Comparison of ENCODE assay signal across 11 mouse cellular contexts in genomic region chr5:24969241-24969880, GRCm38 (mm10).
DNase-seq lines count a peak whose midpoint lies in the region; ATAC-seq lines count a peak whose summit lies in the region.
"Had no signal": no experiment of that assay in that cellular context is flagged by ENCODE, and none has a peak within 500 bp of the region (broad histone marks: within the 10 kb centered on the region; RNA-seq: fewer than 3 reads in every experiment).

No protein-coding gene starts in this region.

- peaks cover 35% of the 10 kb centered on the region for H3K4me1 ChIP-seq in heart, embryonic 16.5 days (ENCODE audit: control insufficient read depth, insufficient read depth, low read length)

- ATAC-seq in heart, embryonic 16.5 days (replicated peaks; ENCODE audit: extremely low read depth, insufficient read depth, low FRiP score) = no peak
- no peak for ATAC-seq in erythroid progenitor cell, adult 5-6 weeks (replicated peaks; ENCODE audit: low FRiP score, poor library complexity, severe bottlenecking)

- H3K27ac ChIP-seq in heart, embryonic 16.5 days (ENCODE audit: low read length) = peak overlapping the region; percentile 17; the same call in 1 of the 2 replicates
- H3K27ac ChIP-seq: kidney, postnatal 0 days; limb, embryonic 12.5 days had no signal

- no peaks in the 10 kb centered on the region for H3K27me3 ChIP-seq in heart, embryonic 16.5 days (ENCODE audit: control insufficient read depth, insufficient read depth, low read length)
- H3K27me3 ChIP-seq: limb, embryonic 12.5 days had no signal

- no peaks in the 10 kb centered on the region; the same call in 1 of the 2 replicates for H3K9me3 ChIP-seq in heart, embryonic 16.5 days (replicated peaks; ENCODE audit: control insufficient read depth, low read length)
- H3K9me3 ChIP-seq: limb, embryonic 12.5 days had no signal

- no peaks in the 10 kb centered on the region for H3K36me3 ChIP-seq in heart, embryonic 16.5 days (ENCODE audit: control insufficient read depth, insufficient read depth)
- H3K36me3 ChIP-seq: limb, embryonic 12.5 days had no signal

- DNase-seq in heart, adult 18-20 months = no peak
- DNase-seq in CD4-positive helper T cell, adult 2 months (ENCODE audit: low read depth, low spot score) = peak; percentile 38
- peak; percentile 26 for DNase-seq in kidney, postnatal 10 days
- DNase-seq in retina, postnatal 1 day = peak; percentile 35
- no peak for DNase-seq in adrenal gland, postnatal 4 days (ENCODE audit: low spot score in 2 of 2)
- DNase-seq in cerebellum, adult 9-10 months = no peak
- DNase-seq: cerebellum, postnatal 14 days had no signal

- WGBS in heart, embryonic 16.5 days = 51% methylated on average over 11 of the region's 11 CpGs

- H3K4me2 ChIP-seq in heart, embryonic 16.5 days (ENCODE audit: low read depth, low read length) = no peak overlapping the region
- H3K4me2 ChIP-seq: limb, embryonic 12.5 days had no signal

- no peak overlapping the region for H3K4me3 ChIP-seq in heart, embryonic 16.5 days (ENCODE audit: low read length)
- H3K4me3 ChIP-seq: limb, embryonic 12.5 days had no signal

- no peak overlapping the region for H3K9ac ChIP-seq in heart, embryonic 16.5 days (ENCODE audit: low read length)
- H3K9ac ChIP-seq: limb, embryonic 12.5 days had no signal

Comparison
In these comparisons a context has a peak if more than half of its experiments do, and no peak if none do; other contexts are left out.
1. DNase-seq: peak in CD4-positive helper T cell, adult 2 months (single experiment), kidney, postnatal 10 days (single experiment) and retina, postnatal 1 day (single experiment); none in heart, adult 18-20 months (0 of 2), adrenal gland, postnatal 4 days (0 of 2) and cerebellum, adult 9-10 months (single experiment).